Mouse (Mus musculus) ES-Bruce4 (cell line): ENCODE results near the gene Tnfsf4. TPM values are rescaled to one million over a fixed set of nuclear protein-coding genes. Genes with fewer than 3 reads are reported as not detected.

ENCODE experiments used
- H3K27ac ChIP-seq: 2 replicates; pipeline ENCODE4 v1.5.1; 2012; ENCODE audit warnings: low read length, inconsistent platforms; ENCODE audit not compliant: insufficient read depth
- H3K27me3 ChIP-seq: 2 replicates; pipeline ENCODE4 v1.6.1; 2012; ENCODE audit warnings: mild to moderate bottlenecking, low read length, inconsistent platforms; ENCODE audit not compliant: control insufficient read depth, poor library complexity, insufficient read depth, severe bottlenecking
- H3K36me3 ChIP-seq: 2 replicates; pipeline ENCODE4 v1.6.1; 2012; ENCODE audit warnings: inconsistent platforms, mild to moderate bottlenecking, low read length, moderate library complexity; ENCODE audit not compliant: control insufficient read depth, poor library complexity, insufficient read depth, severe bottlenecking
- H3K4me1 ChIP-seq: one replicate; pipeline ENCODE4 v1.8.1; 2011; ENCODE audit warnings: low read length; ENCODE audit not compliant: control insufficient read depth, insufficient read depth
- H3K4me3 ChIP-seq: 2 replicates; pipeline ENCODE4 v1.5.1; 2011; ENCODE audit warnings: low read depth, mild to moderate bottlenecking, low read length
- H3K9ac ChIP-seq: 2 replicates; pipeline ENCODE4 v1.6.1; 2012; ENCODE audit warnings: low read depth, mild to moderate bottlenecking, inconsistent platforms; ENCODE audit not compliant: poor library complexity, severe bottlenecking
- H3K9me3 ChIP-seq: replicated peaks from 2 replicates; pipeline ENCODE4 v1.6.1; 2012; ENCODE audit warnings: mild to moderate bottlenecking, low read length, inconsistent platforms; ENCODE audit not compliant: control insufficient read depth, poor library complexity, insufficient read depth, severe bottlenecking
- CTCF ChIP-seq: IDR thresholded peaks from one replicate; pipeline ENCODE4 v1.8.1; 2011; ENCODE audit warnings: low read depth, low read length
- EP300 ChIP-seq: IDR thresholded peaks from 2 replicates; pipeline ENCODE4 v1.6.1; 2011; ENCODE audit warnings: low read depth, low read length; ENCODE audit not compliant: insufficient read depth
- POLR2A ChIP-seq: IDR thresholded peaks from one replicate; pipeline ENCODE4 v1.8.1; 2011; ENCODE audit warnings: low read length; ENCODE audit not compliant: insufficient read depth
- polyA plus RNA-seq: library from polyadenylated mRNA; stranded (reverse); fragments of >200 nt; gene quantifications from 2 replicates; pipeline ENCODE4 v1.2.4, GENCODE M21; 2011; ENCODE audit warnings: low read depth; ENCODE audit not compliant: missing spikeins, insufficient read depth, insufficient read length

Gene Tnfsf4
- polyA plus RNA-seq: not detected in 2 replicates

DNA sequence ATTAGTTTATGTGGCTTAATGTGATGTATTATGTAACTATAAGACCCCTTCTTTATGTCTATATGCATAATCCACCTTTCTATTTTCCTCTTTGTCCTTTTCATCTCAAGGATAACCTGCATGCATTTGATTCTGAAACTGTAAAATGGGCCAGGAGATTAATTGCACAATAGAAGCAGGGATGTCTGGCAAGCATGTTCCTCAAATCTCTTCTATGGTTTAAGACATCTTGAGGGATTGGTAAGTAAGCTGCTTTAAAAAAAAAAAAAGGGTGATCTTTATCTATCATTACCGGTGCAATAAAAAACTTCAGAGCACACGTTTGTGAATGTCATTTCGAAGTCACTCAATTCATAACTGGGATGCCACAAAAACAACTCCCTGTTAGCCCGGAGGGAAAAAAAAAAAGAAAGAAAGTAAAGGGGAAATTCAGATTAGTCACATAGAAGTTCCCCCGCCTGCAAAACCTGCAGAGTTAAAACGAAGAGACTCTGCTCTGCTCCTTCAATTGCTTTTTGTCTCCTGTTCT, at the start of gene Tnfsf4:
TSS of gene Tnfsf4 (plus strand) at position 479 of the 529 bp plus-strand sequence.
- TF ChIP-seq CTCF (no peak), EP300 (no peak), POLR2A (no peak)
- Histone ChIP-seq H3K27me3 (no peaks in the 10 kb centered on the region), H3K36me3 (no peaks in the 10 kb centered on the region), H3K9ac (no peak within 1 kb of the TSS), H3K4me3 (no peak within 1 kb of the TSS), H3K9me3 (no peaks in the 10 kb centered on the region), H3K4me1 (no peaks in the 10 kb centered on the region), H3K27ac (no peak within 1 kb of the TSS)

DNA sequence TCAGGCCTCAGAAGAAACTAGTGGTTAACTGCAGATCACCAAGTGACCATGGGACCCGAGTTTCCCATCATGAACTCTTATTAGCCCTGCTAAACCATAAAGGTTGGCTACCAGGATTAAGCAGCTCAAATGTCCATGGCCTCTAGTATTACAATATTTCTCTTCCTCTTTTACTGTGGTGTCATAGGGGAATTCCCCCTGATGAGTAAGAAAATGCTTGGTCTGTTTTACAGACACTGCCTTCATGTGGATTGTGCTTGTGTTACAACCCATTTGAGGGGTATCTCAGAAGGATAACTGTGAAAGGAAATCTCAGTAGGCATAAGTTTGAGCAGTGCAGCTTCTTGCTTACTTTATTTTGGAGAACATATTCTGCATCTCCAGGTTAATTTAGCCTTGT, 44.2 kb upstream of the Tnfsf4 start:
- H3K27ac ChIP-seq: no peak overlapping the region
- no peak for TF ChIP-seq EP300
- no peak for TF ChIP-seq CTCF
- no peak for TF ChIP-seq POLR2A
- H3K4me3 ChIP-seq: no peak overlapping the region
- H3K27me3 ChIP-seq: no peaks in the 10 kb centered on the region
- no peak overlapping the region for H3K9ac ChIP-seq
- no peaks in the 10 kb centered on the region for H3K36me3 ChIP-seq
- no peaks in the 10 kb centered on the region for H3K4me1 ChIP-seq
- no peaks in the 10 kb centered on the region for H3K9me3 ChIP-seq

DNA sequence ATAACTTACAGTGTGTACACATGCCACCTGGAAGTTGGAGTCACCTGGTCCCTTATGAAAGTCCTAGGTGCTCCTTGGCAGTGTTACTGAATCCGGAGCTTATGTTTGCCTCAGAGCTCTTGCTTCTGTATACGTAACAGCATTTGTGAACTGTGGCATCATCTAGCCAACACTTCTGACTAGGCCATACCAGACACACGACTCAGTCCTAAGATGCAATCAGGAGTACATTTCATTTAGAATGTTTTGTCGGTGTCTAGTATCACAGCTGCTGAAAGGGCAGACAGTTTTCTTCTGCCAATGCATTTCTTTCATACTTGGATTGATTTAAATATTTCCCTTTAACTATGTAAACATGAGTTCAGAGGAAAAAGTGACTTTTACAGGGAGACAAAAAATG, 30.2 kb upstream of the Tnfsf4 start:
- TF ChIP-seq POLR2A: no peak
- TF ChIP-seq CTCF: no peak
- TF ChIP-seq EP300: no peak
- Histone ChIP-seq H3K4me1 (no peaks in the 10 kb centered on the region), H3K27ac (no peak overlapping the region), H3K36me3 (no peaks in the 10 kb centered on the region), H3K9me3 (no peaks in the 10 kb centered on the region), H3K9ac (no peak overlapping the region), H3K27me3 (no peaks in the 10 kb centered on the region), H3K4me3 (no peak overlapping the region)

DNA sequence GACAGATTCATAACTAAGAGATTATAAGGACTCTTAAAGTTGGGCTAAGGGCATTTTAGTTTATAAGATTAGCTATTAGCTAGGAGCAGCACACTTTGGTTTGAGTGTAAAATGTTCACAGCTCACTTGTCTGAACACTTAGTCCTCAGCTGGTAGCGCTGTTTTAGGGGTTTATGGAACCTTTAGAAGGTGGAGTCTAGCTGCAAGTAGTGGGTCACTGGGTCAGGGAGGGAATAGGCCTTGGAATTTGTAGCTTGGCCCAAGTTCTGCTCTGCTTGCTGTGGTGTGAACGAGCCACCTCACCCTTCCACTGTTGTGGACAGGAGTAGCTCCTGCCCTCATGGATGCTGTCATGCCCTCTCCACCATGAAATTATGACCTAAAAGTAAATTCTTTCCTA, 23.3 kb upstream of the Tnfsf4 start:
- Histone ChIP-seq H3K4me1 (no peaks in the 10 kb centered on the region), H3K9ac (no peak overlapping the region), H3K36me3 (no peaks in the 10 kb centered on the region), H3K4me3 (no peak overlapping the region), H3K27me3 (no peaks in the 10 kb centered on the region), H3K27ac (no peak overlapping the region), H3K9me3 (no peaks in the 10 kb centered on the region)
- TF ChIP-seq EP300 (no peak), POLR2A (no peak), CTCF (no peak)

DNA sequence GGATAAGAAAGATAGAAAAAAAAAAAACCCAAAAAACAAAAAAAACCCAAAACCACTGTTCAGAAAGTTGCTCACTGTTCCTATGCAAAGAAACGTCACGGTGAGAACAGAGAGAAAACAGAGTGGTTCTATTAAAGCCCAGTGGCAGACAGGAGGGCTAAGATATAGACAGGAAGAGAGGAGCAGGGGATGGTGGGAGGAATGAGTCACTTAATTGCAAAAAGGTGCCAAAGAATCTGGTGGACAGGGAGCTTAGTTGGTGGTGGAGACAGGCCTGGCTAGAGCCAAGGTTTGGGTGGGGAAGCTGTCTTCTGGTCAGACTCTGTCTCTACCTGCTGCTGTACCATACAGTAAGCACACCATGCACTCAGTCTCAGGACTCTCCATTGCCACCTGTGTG, 19.3 kb upstream of the Tnfsf4 start:
- Histone ChIP-seq H3K4me1 (no peaks in the 10 kb centered on the region), H3K27ac (no peak overlapping the region), H3K4me3 (no peak overlapping the region), H3K36me3 (no peaks in the 10 kb centered on the region; the same call in 1 of the 2 replicates), H3K27me3 (no peaks in the 10 kb centered on the region), H3K9me3 (no peaks in the 10 kb centered on the region), H3K9ac (no peak overlapping the region)
- TF ChIP-seq CTCF: no peak
- no peak for TF ChIP-seq POLR2A
- TF ChIP-seq EP300: no peak

DNA sequence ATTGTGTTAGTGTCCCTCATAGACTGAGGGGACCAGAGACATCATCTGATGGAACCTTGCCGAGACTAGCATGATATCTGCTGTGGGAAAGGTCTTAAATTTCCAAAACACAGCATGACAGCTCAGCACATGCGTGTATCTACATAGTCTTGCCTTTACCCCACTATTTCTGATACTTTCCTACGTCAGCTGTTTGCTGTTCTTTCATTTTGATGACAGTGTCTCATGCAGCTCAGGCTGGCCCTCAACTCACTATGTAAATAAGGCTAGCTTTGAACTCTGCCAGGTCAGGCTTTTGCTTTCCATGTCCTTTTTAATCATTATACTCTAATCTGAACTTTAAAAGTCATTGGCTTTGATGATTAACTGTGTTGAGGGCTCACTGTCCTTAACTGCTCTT, 16.6 kb upstream of the Tnfsf4 start:
- Histone ChIP-seq H3K4me3 (no peak overlapping the region), H3K27me3 (no peaks in the 10 kb centered on the region)
- TF ChIP-seq POLR2A: no peak
- no peak for TF ChIP-seq EP300
- TF ChIP-seq CTCF: no peak

More for the DNA sequence above, 16.6 kb upstream of the Tnfsf4 start:
- H3K27ac ChIP-seq: no peak overlapping the region
- no peaks in the 10 kb centered on the region for H3K9me3 ChIP-seq
- H3K9ac ChIP-seq: no peak overlapping the region
- H3K36me3 ChIP-seq: no peaks in the 10 kb centered on the region; the same call in 1 of the 2 replicates
- no peaks in the 10 kb centered on the region for H3K4me1 ChIP-seq
